Mouse (Mus musculus) embryo, embryonic 11 days (tissue): ENCODE measurements around the gene Arhgap45.

Source experiments
- DNase-seq: peaks from one replicate; pipeline ENCODE4 v3.0.0-alpha.2; 2015

The Arhgap45 gene

DNA sequence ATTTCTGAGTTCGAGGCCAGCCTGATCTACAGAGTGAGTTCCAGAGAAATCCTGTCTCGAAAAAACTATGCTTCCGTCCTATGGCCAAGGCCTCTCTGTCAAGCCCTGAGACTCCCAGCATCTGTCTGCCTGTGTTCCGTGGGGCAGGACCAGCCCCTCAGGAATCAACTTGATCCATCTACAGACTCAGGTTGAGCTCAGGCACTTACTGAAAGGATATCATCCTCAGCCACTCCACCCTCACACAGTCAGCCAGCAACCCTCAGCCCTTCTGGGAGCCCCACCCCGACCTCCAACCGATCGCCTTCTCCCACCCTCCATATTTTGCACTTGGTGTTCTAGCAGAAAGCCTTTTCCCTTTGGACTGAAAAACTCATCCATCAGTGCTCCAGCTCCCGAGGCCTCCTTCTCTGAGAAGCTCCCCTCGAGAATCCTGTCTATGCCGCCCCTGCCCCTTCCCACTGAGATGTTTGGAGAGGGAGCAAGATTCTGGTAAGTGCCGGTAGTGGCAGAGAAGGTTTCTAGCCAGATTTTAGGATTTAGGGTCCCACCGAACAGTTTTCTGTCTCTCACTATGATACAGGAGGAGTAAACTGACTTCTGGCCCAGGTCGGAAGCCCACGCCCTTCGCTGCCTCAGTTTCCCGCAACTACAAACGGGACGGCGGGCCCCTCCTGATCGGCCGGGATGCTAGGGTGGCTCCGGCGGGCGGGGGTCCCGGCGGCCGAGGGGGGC, 28.5 kb upstream of the Arhgap45 start:
- peak; percentile 24 for DNase-seq

GRCm38 (mm10) chr10:79988506-79989271, 27.8 kb upstream of the Arhgap45 start, which contains the start of gene Cnn2:
Gene Cnn2 (plus strand): TSS chr10:79988584.
- peak; percentile 85 for DNase-seq

DNA sequence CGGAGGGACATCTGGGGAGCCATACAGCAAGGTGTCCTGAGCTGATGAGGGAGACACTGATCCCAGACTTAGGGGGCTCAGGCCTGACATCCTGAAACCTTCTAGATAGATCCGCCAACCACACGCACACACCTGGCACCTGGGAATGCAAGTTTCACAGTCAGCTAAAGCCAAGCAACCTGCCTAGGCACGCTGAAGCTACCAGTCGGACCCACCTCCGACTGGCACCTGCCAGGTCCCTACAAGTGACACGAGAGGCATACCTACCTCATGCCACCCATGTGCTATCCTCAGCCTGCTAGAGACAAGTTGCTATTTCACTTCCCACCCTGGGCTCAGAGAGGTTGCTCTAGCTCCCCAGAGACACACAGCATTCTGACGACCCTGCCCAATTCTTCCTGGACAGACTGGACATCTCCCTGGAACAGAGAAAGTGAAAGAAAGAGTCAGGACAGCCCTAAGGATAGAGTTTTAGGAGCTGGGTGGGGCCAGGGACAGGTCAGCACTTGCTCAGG, 27.1 kb upstream of the Arhgap45 start:
- DNase-seq = no peak

GRCm38 (mm10) chr10:79989870-79990269, 26.6 kb upstream of the Arhgap45 start:
- peak; percentile 69 for DNase-seq

GRCm38 (mm10) chr10:79991099-79991498, 25.4 kb upstream of the Arhgap45 start:
- DNase-seq = no peak

- no peak for DNase-seq
These were observed 24.9 kb upstream of the Arhgap45 start for GRCm38 (mm10) chr10:79991548-79991947.

DNA sequence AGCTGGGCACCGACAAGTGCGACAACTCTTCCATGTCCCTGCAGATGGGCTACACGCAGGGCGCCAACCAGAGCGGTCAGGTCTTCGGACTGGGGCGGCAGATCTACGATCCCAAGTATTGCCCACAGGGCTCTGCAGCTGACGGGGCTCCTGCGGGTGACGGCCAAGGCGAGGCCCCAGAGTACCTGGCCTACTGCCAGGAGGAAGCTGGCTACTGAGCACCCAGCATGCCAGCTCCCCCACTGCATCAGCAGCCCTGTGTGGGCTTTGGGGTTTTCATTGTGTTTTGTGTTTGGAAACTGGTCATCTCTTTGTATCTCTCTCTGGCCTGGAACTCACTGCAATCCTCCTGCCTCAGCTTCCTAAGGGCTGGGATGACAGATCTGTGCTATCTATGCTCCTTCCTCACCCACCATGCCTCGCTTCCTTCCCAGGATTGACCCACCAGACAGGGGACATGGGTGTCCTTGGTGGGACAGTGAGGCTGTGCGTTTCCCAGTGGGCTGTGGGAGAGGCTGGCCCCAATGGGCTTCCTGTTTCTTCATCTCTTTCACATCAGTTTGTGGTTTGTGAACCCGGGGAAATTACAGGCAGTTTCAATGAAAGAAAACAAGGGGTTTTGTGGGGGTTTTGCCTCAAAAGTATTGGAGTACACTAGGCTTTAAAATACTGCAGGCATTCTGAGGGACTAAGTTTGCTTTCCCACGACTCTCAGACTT, 21.9 kb upstream of the Arhgap45 start:
- no peak for DNase-seq

DNA sequence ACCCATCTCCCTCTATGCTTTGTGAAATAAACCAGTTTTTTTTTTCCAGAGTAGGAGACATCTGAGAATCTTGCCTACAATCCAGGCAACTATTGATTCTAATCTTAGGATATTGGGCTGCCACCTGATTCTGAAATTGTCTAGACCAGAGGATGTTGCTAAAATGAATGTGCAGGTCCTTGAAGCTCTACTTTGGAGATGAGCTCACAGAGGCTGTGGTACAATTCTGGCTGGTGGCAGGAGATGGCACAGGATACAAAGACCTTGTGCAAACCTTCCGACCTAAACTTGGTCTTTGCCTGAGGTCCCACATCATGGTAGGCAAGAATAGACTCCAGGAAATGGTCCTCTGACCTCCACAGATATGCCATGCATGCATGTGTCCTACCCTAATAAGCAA, 20.8 kb upstream of the Arhgap45 start:
- no peak for DNase-seq

DNA sequence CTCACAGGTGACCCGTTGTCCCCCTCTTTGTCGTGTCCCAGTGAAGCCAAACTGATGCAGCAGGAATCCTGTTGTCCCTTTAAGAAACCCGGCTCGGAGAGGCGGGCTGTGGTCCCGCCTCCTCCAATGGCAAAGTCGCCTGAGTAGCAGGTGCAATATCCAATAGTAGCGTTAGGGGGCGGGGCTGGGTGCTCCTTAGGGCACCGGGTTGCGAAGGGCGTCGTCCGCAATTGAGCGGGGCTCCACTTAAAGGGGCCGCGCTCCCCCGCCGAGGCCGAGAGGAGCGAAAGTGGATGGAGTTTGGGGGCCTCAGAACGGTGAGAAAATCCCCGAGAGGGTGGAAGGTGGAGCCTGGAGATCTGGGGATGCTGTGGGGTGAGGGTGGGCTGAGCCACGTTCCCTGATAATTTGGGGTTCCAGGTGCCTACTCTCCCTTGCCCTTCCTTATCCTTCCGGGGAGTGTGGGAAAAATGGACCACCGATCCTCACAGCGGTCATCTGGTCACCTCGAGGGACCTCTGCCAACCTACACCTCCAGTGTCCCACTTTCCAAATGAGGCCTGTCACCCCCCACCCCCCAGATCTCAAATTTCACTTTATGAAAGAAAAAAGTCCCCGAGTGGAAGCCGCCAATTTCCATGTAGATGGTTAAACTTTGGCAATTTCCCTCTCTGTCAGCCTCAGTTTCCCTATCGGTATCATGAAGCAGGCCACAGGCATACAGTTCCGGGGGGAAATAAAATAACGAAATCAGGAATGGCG, 20.0 kb upstream of the Arhgap45 start, which contains the start of gene Abca7:
Gene Abca7 (plus strand): TSS at position 223 of the 762 bp plus-strand sequence.
- DNase-seq = peak; percentile 99

DNA sequence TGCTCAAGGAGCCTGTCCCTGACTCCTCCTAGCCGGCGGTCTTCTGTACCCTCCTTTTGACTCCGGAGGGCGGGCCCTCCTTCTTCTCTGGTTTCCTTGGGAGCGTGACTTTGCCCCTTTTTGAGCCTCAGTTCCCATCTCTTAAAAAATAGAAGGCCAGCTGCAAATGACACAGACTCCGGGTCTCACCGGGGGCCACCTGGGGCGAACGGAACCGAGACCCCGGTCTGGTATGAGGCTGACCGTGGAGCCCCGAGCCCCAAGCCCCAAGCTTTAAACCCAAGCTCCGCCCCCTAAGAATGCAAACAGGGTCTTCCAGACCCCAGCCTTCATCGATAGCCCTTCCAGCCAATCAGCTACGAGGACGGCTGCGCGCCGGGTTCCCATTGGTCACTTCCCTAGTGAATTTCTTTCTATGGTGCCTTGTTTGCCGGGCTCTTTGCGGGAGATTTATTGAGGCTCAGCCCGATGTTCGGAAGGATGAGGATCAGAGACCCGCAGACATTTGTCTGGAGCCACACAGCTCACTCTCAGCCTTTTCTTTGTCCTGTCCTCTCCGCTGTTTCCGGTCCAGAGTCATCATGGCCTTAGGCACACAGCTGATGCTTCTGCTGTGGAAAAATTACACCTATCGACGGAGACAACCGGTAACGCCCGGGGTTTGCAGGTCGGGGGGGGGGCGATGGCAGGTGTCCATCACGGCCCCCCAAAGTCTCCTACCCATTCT, 19.3 kb upstream of the Arhgap45 start:
- peak; percentile 95 for DNase-seq

- DNase-seq = no peak
These were observed 18.6 kb upstream of the Arhgap45 start for GRCm38 (mm10) chr10:79997819-79998218.

- DNase-seq = no peak
These were observed 14.5 kb upstream of the Arhgap45 start for GRCm38 (mm10) chr10:80001945-80002344.

DNA sequence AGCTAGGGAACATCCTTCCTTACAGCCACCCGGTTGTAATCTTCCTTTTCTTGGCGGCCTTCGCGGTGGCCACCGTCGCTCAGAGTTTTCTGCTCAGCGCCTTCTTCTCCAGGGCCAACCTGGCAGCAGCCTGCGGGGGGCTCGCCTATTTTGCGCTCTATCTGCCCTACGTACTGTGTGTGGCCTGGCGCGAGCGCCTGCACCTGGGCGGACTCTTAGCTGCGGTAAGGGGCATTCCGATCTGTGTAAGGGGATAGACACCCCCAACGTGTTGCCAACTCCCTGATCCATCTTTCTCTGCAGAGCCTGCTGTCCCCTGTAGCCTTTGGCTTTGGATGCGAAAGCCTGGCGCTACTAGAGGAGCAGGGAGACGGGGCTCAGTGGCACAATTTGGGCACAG, 13.6 kb upstream of the Arhgap45 start:
- DNase-seq = no peak

GRCm38 (mm10) chr10:80003374-80004232, 12.8 kb upstream of the Arhgap45 start:
- DNase-seq = no peak

GRCm38 (mm10) chr10:80004233-80004705, 12.2 kb upstream of the Arhgap45 start:
- no peak for DNase-seq

DNA sequence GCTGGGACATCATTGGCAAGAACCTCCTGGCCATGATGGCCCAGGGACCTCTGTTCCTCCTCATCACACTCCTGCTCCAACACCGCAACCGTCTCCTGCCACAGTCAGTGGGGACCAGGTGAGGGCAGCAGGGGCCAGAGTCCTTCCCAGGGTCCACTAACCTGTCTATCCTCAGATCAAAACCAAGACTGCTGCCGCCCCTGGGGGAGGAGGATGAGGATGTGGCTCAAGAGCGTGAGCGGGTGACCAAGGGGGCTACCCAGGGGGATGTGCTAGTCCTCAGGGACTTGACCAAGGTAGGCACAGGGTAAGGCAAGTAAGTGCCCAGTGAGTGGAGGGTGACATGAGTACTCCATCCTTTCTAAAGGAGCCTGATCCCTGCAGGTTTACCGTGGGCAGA, 4.7 kb upstream of the Arhgap45 start:
- DNase-seq = no peak

GRCm38 (mm10) chr10:80013609-80014008, 2.8 kb upstream of the Arhgap45 start:
- DNase-seq = no peak

GRCm38 (mm10) chr10:80014484-80015290, 1.8 kb upstream of the Arhgap45 start:
- no peak for DNase-seq

DNA sequence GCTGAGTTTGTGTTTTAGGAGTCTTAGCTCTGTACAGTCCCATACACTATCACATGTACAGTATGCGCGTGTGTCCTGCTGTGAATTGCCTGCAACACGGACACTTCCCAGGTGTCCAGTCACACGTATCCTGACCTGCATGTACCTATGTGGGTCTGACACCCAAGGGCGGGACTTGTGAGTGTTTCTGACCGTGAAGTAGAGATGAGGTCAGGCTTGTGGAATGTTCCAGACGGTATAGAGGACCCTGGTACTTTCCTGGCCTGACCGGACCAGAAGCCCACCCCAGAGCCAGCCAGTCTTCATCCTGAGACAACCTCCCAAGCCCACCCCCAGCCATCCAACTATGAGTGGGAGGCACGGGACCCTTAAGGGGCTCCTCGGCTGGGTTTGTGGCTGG, 870 bp upstream of the Arhgap45 start:
- DNase-seq = no peak

DNA sequence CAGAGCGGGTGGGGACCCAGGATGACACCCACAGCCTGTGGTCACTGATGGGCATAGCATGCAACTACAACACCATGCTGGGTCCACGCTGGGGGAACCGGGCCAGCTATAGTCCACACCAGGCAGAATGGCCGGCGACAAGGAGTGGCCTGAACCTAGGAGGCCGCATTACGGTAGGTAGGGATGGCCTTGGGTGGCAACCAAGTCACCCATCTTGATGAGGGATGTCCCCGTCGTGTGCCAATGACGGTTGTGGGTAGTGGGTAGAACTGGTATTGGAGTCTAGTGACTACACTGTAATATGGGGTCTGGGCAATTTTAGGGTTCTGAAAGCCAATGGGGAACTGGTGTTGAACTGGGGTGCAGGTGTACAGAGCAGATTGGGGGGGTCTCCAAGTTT, 478 bp downstream of the Arhgap45 start:
- no peak for DNase-seq
